Mouse (Mus musculus) thymus, postnatal 4 days (tissue): ENCODE data around the gene Cyp4v3.
A peak's percentile ranks its signal among the peaks of the same experiment; 100 is the strongest.
"Not testable (repeated sequence)": the region's sequence is repeated elsewhere in the genome, so short reads cannot be mapped to it uniquely, and the experiment has no call there.

Experiments
- DNase-seq: peaks from one replicate; pipeline ENCODE4 v3.0.0; 2021

The Cyp4v3 gene

GRCm38 (mm10) chr8:45332685-45333409, at the start of gene Cyp4v3:
Gene Cyp4v3 (minus strand): TSS chr8:45333216.
- peak; percentile 69 for DNase-seq

- no peak for DNase-seq
Observed at GRCm38 (mm10) chr8:45381963-45382347, 48.9 kb upstream of the Cyp4v3 start, which contains the start of gene Fam149a. Gene Fam149a (minus strand): TSS chr8:45382291.

GRCm38 (mm10) chr8:45381075-45381962, 48.3 kb upstream of the Cyp4v3 start:
- DNase-seq, result no peak

- DNase-seq, result no peak
Observed at GRCm38 (mm10) chr8:45380598-45380997, 47.6 kb upstream of the Cyp4v3 start.

GRCm38 (mm10) chr8:45374071-45374470, 41.1 kb upstream of the Cyp4v3 start:
- DNase-seq, result no peak

- DNase-seq, result no peak
Observed at GRCm38 (mm10) chr8:45367154-45367553, 34.1 kb upstream of the Cyp4v3 start.

- no peak for DNase-seq
Observed at GRCm38 (mm10) chr8:45363220-45363619, 30.2 kb upstream of the Cyp4v3 start.

- no peak for DNase-seq
Observed at GRCm38 (mm10) chr8:45362323-45362722, 29.3 kb upstream of the Cyp4v3 start.

GRCm38 (mm10) chr8:45359091-45359605, 26.1 kb upstream of the Cyp4v3 start:
- no peak for DNase-seq

GRCm38 (mm10) chr8:45358132-45358918, 25.3 kb upstream of the Cyp4v3 start:
- DNase-seq, result peak; percentile 13

- DNase-seq, result no peak
Observed at GRCm38 (mm10) chr8:45355809-45356208, 22.8 kb upstream of the Cyp4v3 start.

- DNase-seq, result peak; percentile 68
Observed at GRCm38 (mm10) chr8:45345031-45345430, 12.0 kb upstream of the Cyp4v3 start.

GRCm38 (mm10) chr8:45344298-45344697, 11.3 kb upstream of the Cyp4v3 start:
- DNase-seq, result no peak

- DNase-seq, result no peak
Observed at GRCm38 (mm10) chr8:45341630-45342628, 8.9 kb upstream of the Cyp4v3 start.

- peak; percentile 12 for DNase-seq
Observed at GRCm38 (mm10) chr8:45333493-45333892, 477 bp upstream of the Cyp4v3 start.

- DNase-seq, result no peak
Observed at GRCm38 (mm10) chr8:45330856-45331255, 2.2 kb downstream of the Cyp4v3 start.

- DNase-seq, result no peak
Observed at GRCm38 (mm10) chr8:45329206-45329980, 3.6 kb downstream of the Cyp4v3 start.

- DNase-seq, result not testable (repeated sequence)
Observed at GRCm38 (mm10) chr8:45327076-45327475, 5.9 kb downstream of the Cyp4v3 start.

- no peak for DNase-seq
Observed at GRCm38 (mm10) chr8:45324151-45324550, 8.9 kb downstream of the Cyp4v3 start.

- no peak for DNase-seq
Observed at GRCm38 (mm10) chr8:45321365-45321764, 11.7 kb downstream of the Cyp4v3 start.

GRCm38 (mm10) chr8:45320930-45321329, 12.1 kb downstream of the Cyp4v3 start:
- no peak for DNase-seq
